Mouse (Mus musculus) midbrain, embryonic 14.5 days (tissue): ENCODE results near the gene Olfr67. TPM values are rescaled to one million over a fixed set of nuclear protein-coding genes. Genes with fewer than 3 reads are reported as not detected.

ENCODE experiments used
- polyA plus RNA-seq: library from polyadenylated mRNA; unstranded; fragments of >200 nt; fragmentation: Nextera tagmentation; extraction: Ambion mirVana; gene quantifications from 2 replicates; pipeline ENCODE4 v1.2.1, GENCODE M21; 2014

The Olfr67 gene
- polyA plus RNA-seq, 1 experiment from 2014 or later = not detected

Other genes starting within 250 kb of the Olfr67 start
- gene Olfr612, start 249.1 kb downstream of the Olfr67 start, polyA plus RNA-seq = not detected in 2 replicates
- gene Olfr613, start 243.7 kb downstream of the Olfr67 start, polyA plus RNA-seq = not detected in 2 replicates
- gene Olfr615, start 235.7 kb downstream of the Olfr67 start, polyA plus RNA-seq = not detected in 2 replicates
- gene Olfr616, start 222.7 kb downstream of the Olfr67 start, polyA plus RNA-seq = not detected in 2 replicates
- gene Olfr617, start 218.8 kb downstream of the Olfr67 start, polyA plus RNA-seq = not detected in 2 replicates
- 0.08 and 0.23 TPM in 2 replicates for gene Olfr618, start 201.7 kb downstream of the Olfr67 start, polyA plus RNA-seq
- gene Olfr619, start 191.2 kb downstream of the Olfr67 start, polyA plus RNA-seq = not detected in 2 replicates
- gene Olfr620, start 179.3 kb downstream of the Olfr67 start, polyA plus RNA-seq = not detected in 2 replicates
- not detected in 2 replicates for gene Olfr622, start 149.1 kb downstream of the Olfr67 start, polyA plus RNA-seq
- not detected in 2 replicates for gene Olfr623, start 128.1 kb downstream of the Olfr67 start, polyA plus RNA-seq
- gene Olfr624, start 120.6 kb downstream of the Olfr67 start, polyA plus RNA-seq = not detected in 2 replicates
- gene Olfr625-ps1, start 109.1 kb downstream of the Olfr67 start, polyA plus RNA-seq = not detected in 2 replicates
- gene Olfr243, start 77.2 kb downstream of the Olfr67 start, polyA plus RNA-seq = not detected in 2 replicates
- not detected in 2 replicates for gene Olfr628, start 61.4 kb downstream of the Olfr67 start, polyA plus RNA-seq
- gene Olfr629, start 46.9 kb downstream of the Olfr67 start, polyA plus RNA-seq = not detected in 2 replicates
- gene Olfr630, start 34.5 kb downstream of the Olfr67 start, polyA plus RNA-seq = not detected in 2 replicates
- not detected in 2 replicates for gene Olfr69, start 20.2 kb downstream of the Olfr67 start, polyA plus RNA-seq
- gene Olfr68, start 12.1 kb downstream of the Olfr67 start, polyA plus RNA-seq = not detected in 2 replicates
- 856 and 1,369 TPM in 2 replicates for gene Hbb-bt, start 22.2 kb upstream of the Olfr67 start, polyA plus RNA-seq
- 2,393 and 3,364 TPM in 2 replicates for gene Hbb-bs, start 36.3 kb upstream of the Olfr67 start, polyA plus RNA-seq
- gene Hbb-bh2, start 48.7 kb upstream of the Olfr67 start, polyA plus RNA-seq = not detected in 2 replicates
- 0.78 and 4.0 TPM in 2 replicates for gene Hbb-bh1, start 51.3 kb upstream of the Olfr67 start, polyA plus RNA-seq
- 175 and 602 TPM in 2 replicates for gene Hbb-y, start 61.4 kb upstream of the Olfr67 start, polyA plus RNA-seq
- gene Olfr66, start 94.4 kb upstream of the Olfr67 start, polyA plus RNA-seq = not detected in 2 replicates
- gene Olfr64, start 102.7 kb upstream of the Olfr67 start, polyA plus RNA-seq = not detected in 2 replicates
- not detected in 2 replicates for gene Olfr65, start 111.7 kb upstream of the Olfr67 start, polyA plus RNA-seq
- gene Olfr631, start 137.0 kb upstream of the Olfr67 start, polyA plus RNA-seq = not detected in 2 replicates
- not detected in 2 replicates for gene Olfr632, start 142.5 kb upstream of the Olfr67 start, polyA plus RNA-seq
- not detected in 2 replicates for gene Olfr633, start 152.6 kb upstream of the Olfr67 start, polyA plus RNA-seq
- gene Olfr635, start 179.3 kb upstream of the Olfr67 start, polyA plus RNA-seq = not detected in 2 replicates
- not detected in 2 replicates for gene Olfr638, start 206.9 kb upstream of the Olfr67 start, polyA plus RNA-seq
- not detected in 2 replicates for gene Olfr639, start 225.5 kb upstream of the Olfr67 start, polyA plus RNA-seq
- not detected in 2 replicates for gene Olfr640, start 233.8 kb upstream of the Olfr67 start, polyA plus RNA-seq
- gene Olfr641, start 243.6 kb upstream of the Olfr67 start, polyA plus RNA-seq = not detected in 2 replicates